Mouse (Mus musculus) cerebellum, adult 8-10 months (tissue): ENCODE data around the gene Syap1.

Experiments used
- DNase-seq: peaks from one replicate; pipeline ENCODE4 v3.0.0; 2022

Gene Syap1

GRCm38 (mm10) chrX:162829741-162830140, 58.5 kb downstream of the Syap1 start:
- DNase-seq = no peak

GRCm38 (mm10) chrX:162829203-162829708, 59.0 kb downstream of the Syap1 start, which contains the start of gene Txlng:
Gene Txlng, minus strand, starts transcription at chrX:162829454.
- peak; percentile 92 for DNase-seq

GRCm38 (mm10) chrX:162828783-162829182, 59.5 kb downstream of the Syap1 start:
- no peak for DNase-seq

GRCm38 (mm10) chrX:162828016-162828415, 60.2 kb downstream of the Syap1 start:
- DNase-seq = no peak
